Mouse (Mus musculus): ENCODE results near the gene Fbxo11.
"Not testable (repeated sequence)": the region's sequence is repeated elsewhere in the genome, so short reads cannot be mapped to it uniquely, and the experiment has no call there.

The Fbxo11 gene

DNA sequence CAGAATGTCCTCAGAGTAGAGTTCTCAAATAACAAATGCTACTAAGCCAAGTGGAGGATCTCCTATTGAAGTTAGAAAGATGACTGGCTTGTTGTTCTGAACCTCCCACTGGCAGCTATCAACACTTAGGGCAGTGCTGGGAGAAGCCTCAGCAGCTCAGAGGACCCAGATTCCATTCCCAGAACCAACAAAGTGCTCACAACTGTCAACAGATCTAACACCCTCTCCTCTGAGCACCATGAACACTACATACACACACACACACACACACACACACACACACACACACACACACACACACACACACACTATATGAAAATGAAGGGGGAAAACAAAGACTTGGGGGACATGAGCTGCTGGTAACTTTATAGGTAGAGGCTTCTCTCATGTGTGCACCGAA lies 60.2 kb downstream of the Fbxo11 start:
- DNase-seq: no peak

DNA sequence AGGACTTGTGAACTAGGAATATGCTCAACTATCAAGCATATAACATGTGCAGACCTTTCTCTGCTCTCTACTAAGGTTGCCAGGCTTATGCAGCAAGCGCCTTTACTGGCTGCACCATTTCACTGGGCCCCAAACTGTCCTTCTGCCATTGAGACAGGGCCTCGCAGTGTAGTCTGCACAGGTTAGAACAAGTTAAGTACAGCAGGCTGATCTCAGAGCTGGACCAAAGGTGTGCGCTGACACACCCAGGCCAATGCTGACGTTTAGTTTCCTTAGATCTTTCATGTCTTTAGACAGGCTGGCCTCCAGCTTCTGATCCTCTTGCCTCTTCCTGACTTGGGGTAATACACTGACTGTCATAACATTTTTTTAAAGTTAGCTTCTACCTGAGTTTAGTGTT lies 67.3 kb downstream of the Fbxo11 start:
- no peak for DNase-seq

DNA sequence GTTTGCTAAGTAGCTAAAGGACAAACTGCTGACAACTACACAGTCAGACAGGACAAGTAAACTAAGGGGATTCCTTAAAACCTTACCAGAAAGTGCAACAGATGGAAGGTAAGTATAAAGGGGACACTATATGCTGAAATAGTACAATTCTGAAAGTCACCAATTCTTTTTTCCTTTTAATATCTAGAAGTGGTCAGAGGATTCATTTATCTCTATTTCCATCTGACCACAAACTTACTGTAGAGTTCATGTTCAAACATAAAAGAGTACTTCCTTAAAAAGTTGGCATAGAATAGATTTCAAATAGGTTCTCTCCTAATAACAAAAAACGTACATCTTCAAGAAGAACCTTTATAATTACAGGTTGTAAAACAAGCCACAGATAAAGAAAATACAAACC lies 71.8 kb downstream of the Fbxo11 start:
- DNase-seq: no peak

DNA sequence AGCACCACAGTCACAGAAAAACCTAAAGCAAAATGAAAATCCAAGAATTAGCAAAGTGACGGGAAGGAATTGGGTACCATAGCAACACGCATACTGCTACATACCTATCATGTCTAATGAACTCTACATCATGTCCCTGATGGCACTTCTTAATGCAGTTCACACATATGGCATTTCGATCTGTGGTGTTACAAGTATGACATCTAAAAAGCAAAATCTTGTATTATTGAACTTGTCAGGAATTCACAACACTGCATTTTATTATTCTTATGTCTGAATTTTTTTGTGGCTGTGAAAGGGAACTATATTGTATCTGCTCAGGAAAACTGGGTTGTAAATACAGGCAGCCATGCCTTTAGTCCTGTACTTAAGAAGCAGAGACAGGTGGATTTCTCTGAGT lies 72.9 kb downstream of the Fbxo11 start:
- no peak for DNase-seq

DNA sequence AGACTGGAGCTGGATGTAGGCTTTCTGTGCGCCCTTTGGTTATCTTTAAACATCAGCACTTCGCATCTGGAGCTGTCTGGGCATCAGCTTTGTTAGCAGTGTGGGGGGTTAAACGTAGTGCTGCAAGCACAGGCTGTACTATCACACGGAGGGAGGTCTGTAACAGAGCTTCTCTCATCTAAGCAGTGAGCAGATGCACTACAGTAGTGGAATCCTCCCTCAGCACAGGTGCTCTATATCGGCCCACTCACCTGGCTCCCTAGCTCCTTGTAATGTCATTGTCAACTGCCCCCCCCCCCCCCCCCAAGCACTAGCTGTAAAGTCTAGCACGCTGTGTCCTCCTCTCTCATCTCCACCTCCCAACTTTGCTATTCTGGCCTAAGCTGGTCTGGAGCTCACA lies 77.6 kb downstream of the Fbxo11 start:
- no peak for DNase-seq

DNA sequence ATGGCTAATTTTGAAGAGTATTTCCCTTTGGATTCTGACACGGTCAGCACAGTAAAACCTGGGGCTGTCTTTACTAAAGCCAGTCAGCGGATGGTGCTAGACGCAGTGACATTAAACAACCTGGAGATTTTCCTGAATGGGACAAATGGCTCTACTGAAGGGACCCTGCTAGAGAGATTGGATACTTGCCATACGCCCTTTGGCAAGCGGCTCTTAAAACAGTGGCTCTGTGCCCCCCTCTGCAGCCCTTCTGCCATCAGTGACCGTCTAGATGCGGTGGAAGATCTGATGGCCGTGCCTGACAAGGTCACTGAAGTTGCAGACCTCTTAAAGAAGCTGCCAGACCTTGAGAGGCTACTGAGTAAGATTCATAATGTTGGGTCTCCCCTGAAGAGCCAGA lies 79.2 kb downstream of the Fbxo11 start:
- DNase-seq: peak in 1 of 2 experiments; percentile 13

DNA sequence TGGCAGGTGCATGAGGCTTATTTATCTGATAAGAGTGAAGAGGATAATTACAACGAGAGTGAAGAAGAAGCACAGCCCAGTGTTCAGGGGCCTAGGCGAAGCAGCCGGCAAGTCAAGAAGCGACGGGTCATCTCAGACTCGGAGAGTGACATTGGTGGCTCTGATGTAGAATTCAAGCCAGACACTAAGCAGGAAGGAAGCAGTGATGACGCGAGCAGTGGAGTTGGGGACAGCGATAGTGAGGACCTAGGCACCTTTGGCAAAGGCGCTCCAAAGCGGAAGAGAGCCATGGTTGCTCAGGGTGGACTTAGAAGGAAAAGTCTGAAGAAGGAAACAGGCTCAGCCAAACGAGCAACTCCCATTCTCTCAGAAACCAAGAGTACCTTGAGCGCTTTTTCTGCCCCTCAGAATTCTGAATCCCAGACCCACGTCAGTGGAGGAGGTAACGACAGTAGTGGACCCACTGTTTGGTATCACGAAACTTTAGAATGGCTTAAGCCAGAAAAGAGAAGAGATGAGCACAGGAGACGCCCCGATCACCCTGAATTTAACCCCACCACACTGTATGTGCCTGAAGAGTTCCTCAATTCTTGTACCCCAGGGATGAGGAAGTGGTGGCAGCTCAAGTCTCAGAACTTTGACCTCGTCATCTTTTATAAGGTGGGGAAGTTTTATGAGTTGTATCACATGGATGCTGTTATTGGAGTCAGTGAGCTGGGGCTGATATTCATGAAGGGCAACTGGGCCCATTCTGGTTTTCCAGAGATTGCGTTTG lies 80.5 kb downstream of the Fbxo11 start:
- no peak for DNase-seq

DNA sequence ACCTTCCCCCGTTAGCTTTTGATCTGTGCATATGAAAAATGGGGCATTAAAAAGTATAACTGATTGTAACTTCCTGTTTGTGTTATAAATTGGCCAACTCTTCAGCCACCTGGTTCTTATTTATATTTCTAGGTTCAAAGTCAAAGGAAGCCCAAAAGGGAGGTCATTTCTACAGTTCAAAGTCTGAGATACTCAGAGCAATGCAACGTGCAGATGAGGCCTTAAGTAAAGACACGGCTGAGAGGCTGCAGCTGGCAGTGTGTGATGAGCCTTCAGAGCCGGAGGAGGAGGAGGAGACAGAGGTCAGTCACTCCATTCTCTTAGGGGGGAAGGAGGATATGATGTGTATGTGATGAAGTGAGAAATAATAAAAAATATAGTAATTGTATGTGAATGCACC lies 81.8 kb downstream of the Fbxo11 start:
- DNase-seq: peak in 1 of 2 experiments; percentile 20

DNA sequence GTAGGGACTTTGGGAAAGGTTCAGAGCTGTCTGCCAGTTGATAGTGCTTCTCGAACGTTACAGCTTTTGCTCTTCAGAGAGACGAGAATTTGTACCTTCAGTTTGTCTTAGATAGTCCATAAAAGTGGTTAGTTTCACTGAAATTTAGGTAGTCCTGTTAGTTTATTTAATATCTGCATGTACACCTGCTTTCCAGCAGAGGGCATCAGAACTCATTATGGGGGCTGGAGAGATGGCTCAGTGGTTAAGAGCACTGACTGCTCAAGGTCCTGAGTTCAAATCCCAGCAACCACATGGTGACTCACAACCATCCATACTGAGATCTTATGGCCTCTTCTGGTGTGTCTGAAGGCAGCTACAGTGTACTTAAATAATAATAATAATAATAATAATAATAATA lies 83.0 kb downstream of the Fbxo11 start:
- DNase-seq: no peak

DNA sequence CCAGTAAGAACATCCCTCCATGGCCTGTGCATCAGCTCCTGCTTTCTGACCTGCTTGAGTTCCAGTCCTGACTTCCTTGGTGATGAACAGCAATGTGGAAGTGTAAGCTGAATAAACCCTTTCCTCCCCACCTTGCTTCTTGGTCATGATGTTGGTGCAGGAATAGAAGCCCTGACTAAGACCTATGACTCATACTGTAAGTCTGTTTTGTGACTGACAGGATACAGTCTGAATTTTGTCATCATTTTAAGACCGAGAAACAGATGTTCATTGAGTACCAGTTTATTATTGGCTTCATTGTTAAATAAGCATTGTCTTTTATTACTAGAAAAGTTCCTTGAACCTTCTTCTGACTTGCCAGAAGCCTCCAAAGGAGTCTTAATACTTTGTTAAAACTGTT lies 85.4 kb downstream of the Fbxo11 start:
- DNase-seq: not testable (repeated sequence)

DNA sequence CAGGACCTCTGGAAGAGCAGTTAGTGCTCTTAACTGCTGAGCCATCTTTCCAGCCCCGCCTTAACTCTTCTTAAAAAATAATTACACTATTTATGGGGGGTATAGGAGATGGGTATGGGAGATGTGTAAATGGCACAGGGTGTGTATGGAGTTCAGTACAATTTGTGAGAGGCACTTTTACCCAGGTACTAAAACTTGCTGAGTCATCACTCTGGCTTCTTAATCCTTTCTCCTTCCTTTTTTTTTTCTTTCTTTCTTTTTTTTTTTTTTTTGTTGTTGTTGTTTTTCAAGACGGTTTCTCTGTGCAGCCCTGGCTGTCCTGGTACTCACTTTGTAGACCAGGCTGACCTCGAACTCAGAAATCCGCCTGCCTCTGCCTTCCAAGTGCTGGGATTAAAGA lies 88.2 kb downstream of the Fbxo11 start:
- not testable (repeated sequence) for DNase-seq

DNA sequence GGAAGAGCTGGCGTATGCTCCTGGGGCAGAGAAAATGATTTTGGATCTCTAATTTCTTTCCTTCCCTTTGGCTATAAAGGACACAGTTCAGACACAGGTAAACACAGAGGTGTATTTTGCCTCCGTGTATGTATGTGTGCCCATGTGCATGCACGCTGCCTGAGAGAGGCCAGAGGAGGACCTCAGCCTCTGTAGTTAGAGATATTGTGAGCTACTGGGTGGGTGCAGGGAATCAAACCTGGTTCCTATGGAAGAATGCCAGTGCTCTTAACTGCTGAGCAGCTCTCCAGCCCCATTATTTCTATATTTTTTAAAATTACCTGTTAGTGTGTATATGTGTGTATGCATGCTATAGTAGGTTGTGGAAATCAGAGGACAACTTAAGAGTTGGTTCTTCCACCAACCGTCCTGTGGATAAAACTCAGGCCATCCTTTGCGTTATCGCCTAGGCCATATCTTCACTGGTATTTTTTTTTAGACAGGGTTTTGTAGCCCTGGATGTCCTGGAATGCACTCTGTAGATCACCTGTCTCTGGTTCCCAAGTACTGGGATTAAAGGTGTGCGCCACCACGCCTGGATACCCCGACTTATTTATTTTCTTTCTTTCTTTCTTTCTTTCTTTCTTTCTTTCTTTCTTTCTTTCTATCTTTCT lies 88.8 kb downstream of the Fbxo11 start:
- DNase-seq: no peak

DNA sequence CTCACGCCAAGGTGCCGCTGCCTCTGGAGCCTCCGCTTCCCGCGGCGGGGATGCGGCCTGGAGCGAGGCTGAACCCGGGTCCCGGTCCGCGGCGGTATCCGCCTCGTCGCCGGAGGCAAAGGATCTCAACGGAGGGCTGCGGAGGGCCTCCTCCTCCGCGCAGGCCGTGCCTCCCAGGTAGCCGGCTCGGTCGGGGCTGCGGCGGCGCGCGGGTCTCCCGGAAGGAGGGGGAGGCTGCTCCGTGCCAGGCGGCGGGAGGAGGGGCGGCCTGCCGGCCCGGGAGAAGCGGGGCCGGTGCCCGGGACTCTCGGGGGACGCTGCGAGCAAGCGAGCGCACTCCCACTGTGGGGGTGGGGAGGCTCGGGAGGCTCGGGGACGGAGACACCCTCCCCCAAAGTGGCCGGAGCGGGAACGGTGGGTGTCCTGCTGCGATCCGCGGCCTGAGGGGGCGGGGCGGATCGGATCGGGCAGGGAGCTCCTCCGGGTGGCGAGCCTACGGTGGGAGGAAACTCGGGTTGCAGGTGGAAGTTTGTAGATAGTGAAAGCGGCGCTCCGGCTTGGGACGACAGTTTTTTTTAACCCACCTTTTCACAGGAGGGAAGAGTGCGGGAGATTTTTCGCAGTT lies 89.8 kb downstream of the Fbxo11 start:
- peak; percentile 75 to 83 for DNase-seq

DNA sequence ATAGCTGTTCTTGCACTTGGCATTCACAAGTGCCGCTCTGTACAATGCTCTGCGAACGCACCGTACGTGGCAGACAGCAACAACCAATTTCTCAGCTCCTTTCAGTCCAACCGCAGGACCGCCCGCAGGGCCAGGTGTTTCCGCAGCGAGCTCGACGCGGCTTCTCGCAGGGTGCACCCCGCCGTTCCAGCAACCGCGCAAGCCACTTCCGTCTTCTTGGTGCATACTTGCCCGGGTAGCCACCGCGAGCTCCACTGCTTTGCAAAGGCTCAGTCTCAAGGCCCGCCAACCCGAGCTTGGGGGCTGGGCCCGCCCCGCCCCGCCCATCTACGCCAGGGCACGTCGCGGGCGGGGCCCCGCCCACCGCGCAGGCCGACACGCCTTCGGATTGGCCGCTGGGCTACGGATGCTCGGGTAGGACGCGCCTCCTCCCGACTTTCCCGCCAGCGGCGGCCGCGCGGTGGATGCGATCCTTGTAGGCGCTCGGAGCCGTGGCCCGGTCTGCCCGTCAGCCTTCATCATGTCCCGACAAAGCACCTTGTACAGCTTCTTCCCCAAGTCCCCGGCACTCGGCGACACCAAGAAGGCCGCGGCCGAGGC lies 90.4 kb downstream of the Fbxo11 start, which contains the start of gene Msh6:
Gene Msh6 (plus strand): TSS at position 434 of the 600 bp plus-strand sequence.
- peak; percentile 91 to 96 for DNase-seq

DNA sequence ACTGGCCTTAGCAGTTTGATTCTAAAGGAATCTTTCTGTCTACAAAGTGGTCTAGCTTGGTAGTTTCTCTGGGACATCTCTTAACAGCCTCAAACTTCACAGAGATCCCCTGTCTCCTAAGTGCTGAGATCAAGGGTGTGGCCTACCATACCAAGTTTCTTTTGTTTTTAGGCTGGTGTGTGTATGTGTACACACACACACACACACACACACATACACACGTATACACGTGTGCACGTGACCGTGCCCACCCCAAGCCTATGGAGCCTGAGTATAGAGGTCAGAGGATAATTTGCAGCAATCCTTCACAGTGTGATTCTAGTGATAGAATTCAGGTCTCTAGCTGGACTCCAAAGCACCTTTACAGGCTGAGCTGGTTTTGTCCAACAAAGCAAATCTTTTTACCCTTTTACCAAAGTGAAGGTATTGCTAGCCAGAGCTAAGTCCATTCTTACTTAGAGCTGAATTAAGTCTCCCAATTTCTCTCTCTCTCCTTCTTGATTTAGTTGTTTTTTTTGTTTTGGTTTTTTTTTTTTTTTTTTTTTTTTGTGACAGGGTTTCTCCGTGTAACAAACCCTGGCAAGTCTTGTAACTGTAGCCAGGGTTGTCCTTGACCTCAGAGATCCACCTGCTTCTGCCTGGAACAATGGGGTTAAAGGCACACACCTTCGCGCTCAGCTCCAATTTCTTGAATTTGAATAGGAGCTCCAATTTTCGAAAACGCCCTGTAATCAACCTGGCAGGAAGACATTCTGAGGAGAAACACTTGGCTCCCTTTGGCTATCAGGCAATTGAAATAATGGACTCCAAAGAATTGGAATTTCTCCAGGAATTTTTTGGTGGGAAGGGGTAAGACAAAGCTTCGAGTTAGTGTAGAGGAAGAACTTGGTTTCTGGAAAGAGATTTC lies 91.6 kb downstream of the Fbxo11 start:
- no peak for DNase-seq

DNA sequence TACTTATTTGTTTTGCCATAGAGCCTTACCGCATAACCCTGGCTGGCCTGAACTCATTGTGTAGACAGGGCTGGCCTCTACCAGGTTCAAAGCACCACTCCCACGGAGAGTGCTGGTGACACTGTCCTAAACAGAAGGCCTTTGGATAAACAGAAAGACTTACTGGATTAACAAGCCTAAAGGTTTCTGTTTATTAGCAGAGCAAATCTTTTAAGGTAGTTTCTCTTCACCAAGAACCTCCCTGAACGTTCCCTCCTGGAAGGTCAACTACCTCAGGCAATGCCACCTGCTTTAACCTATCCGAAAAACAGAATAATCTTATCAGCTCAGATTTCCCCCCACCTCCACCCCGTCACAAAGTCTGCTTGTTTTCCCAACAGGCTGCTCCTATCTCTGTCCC lies 92.2 kb downstream of the Fbxo11 start:
- DNase-seq: no peak

DNA sequence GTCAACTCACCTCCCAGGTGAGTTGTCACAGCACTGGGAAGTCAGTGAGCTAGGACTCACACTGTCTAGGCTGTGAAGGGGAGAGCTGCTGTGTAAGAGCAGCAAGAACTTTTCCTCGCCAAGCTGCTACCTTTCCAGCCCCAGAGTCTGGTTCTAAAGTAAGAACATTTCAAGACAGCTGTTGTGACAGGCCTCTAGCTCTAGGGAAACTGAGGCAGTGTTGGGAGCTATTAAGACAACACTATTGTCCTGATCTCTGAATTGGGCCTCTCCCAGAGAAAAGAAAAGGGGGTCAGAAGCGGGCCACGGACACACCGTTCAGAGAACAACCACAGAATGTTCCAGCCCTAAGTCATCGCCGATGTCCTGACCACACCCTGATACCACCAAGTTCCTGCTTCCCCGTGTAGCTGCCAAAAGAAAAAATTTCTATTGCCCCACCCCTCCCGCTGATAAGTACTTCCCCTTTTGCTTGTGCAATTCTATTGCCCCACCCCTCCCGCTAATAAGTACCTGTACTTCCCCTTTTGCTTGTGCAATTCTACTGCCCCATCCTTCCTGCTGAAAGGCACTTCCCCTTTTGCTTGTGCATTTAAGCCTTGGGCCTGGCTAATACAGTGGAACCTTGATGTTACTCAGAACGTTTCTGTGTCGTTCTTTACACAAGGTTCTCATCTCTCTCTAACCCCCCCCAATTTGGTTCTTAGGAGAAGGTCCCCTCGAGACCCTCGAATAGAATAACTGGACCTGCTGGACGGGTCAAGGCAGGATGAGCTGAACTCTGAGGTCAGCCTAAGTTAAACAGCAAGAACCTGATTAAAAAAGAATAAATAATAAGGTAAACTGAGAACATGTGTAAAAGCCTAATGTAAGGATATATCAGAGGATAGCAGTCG lies 93.1 kb downstream of the Fbxo11 start:
- DNase-seq: not testable (repeated sequence)

DNA sequence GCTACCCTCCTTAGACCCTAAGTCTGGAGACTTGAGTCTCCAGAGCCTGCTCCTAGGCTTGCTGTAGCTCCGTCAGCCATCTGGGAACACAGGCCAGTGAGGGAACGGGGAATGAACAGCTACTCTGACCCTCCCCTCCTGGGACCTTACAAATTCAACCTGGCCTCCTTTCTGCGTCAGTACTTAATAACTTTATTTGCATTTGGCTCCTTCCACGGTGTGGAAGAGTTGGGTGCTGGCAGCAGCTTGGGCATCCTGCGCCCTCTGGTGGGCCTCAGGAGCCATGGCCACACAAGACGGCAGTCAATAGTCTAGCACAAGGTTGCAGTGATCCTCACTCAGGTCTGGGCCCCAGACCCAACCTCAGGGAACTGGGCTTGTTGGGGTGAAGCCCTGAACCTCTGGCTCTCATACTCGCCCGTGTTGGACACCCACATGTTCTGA lies 96.6 kb downstream of the Fbxo11 start:
- not testable (repeated sequence) for DNase-seq

DNA sequence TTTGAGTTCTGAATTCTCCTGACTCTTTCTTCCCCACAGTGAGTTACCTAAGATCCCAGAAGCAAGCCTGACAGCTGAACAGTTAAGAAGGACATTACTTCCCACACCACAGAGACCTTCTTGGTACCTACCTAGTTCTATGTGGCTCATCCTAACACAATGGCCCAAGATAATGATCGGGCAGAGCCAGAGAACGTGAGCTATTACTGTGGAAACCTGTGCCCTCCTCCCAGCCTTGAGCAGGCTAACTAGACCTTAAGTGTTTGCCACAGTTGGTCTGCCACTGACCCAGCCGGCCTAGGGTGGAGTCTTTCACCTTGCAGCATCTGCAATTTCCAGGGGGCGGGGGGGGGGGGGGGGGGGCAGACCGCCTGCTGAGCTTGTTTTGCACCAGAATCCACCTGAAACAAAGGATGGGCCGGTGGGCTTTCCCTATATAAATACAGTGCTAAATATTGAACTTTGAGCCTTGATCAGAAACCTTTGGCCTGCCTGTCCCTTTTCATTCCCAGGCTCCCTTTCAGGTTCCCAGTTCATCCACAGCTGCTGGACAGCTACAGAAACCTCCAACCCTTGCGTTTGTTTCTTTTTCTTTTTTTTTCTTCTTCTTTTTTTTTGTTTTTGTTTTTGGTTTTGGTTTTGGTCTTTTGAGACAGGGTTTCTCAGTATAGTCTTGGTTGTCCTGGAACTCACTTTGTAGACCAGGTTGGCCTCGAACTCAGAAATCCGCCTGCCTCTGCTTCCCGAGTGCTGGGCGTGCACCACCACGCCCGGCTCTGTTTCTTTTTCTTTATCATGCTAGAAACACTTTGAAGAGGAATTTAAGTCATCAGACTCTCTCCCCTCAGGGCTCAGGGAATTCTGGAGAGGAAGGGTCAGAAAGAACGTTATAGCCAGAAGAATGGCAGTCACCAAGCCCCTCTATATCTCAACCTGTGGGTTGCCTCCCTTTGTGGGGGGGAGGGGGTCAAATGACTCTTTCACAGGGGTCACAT lies 101.7 kb downstream of the Fbxo11 start:
- no peak for DNase-seq

DNA sequence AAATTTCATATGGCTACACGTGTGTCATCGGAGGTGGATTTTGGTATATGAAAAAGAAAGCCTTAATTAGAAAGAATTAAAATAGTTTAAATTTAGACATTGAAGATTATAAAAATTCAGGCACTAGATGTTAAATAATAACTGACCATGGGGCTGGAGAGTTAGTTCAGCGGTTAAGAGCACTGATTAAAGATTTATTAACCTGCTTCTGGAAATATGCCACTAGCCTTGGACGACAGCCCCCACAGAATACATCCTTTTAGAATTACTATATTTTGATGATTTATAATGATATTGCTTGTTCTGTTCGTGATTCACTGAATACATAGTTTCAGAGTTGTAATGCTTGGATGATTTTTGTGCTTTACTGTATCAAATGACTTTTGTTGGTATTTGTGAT lies 105.2 kb downstream of the Fbxo11 start:
- DNase-seq: not testable (repeated sequence)

Measured in kidney, postnatal 4 days (tissue).